Mouse (Mus musculus): ENCODE results near the gene Rimbp2. TPM values are rescaled to one million over a fixed set of nuclear protein-coding genes. Genes with fewer than 3 reads are reported as not detected.
"Not testable (repeated sequence)": the region's sequence is repeated elsewhere in the genome, so short reads cannot be mapped to it uniquely, and the experiment has no call there.

The Rimbp2 gene
- polyA plus RNA-seq, 1 experiment = not detected

- H3K4me1 ChIP-seq (ENCODE audit: control insufficient read depth, insufficient read depth, insufficient read length, low read length); H3K4me3 ChIP-seq (ENCODE audit: insufficient read depth, low read depth, low read length); H3K27ac ChIP-seq (replicated peaks; ENCODE audit: low read depth, low read length): not testable (repeated sequence)
Measured at GRCm38 (mm10) chr5:128954371-128954770, 1.1 kb upstream of the Rimbp2 start.

- no peak overlapping the region for H3K27ac ChIP-seq (replicated peaks; ENCODE audit: low read depth, low read length)
- no peaks in the 10 kb centered on the region for H3K4me1 ChIP-seq (ENCODE audit: control insufficient read depth, insufficient read depth, insufficient read length, low read length)
- no peak overlapping the region for H3K4me3 ChIP-seq (ENCODE audit: insufficient read depth, low read depth, low read length)
Measured at GRCm38 (mm10) chr5:128952291-128953195, 743 bp downstream of the Rimbp2 start.

- H3K4me3 ChIP-seq (ENCODE audit: insufficient read depth, low read depth, low read length) = no peak overlapping the region
Measured at GRCm38 (mm10) chr5:128951472-128951871, 1.8 kb downstream of the Rimbp2 start.

GRCm38 (mm10) chr5:128947093-128947492, 6.2 kb downstream of the Rimbp2 start:
- H3K4me1 ChIP-seq (ENCODE audit: control insufficient read depth, insufficient read depth, insufficient read length, low read length) = no peaks in the 10 kb centered on the region
- no peak overlapping the region for H3K4me3 ChIP-seq (ENCODE audit: insufficient read depth, low read depth, low read length)
- no peak overlapping the region for H3K27ac ChIP-seq (replicated peaks; ENCODE audit: low read depth, low read length)

More at GRCm38 (mm10) chr5:128951472-128951871, 1.8 kb downstream of the Rimbp2 start:
- no peaks in the 10 kb centered on the region for H3K4me1 ChIP-seq (ENCODE audit: control insufficient read depth, insufficient read depth, insufficient read length, low read length)
- no peak overlapping the region for H3K27ac ChIP-seq (replicated peaks; ENCODE audit: low read depth, low read length)

- Histone ChIP-seq H3K4me3 (ENCODE audit: insufficient read depth, low read depth, low read length) (no peak overlapping the region), H3K27ac (replicated peaks; ENCODE audit: low read depth, low read length) (no peak overlapping the region), H3K4me1 (ENCODE audit: control insufficient read depth, insufficient read depth, insufficient read length, low read length) (no peaks in the 10 kb centered on the region)
Measured at GRCm38 (mm10) chr5:128940436-128940835, 12.8 kb downstream of the Rimbp2 start.

- no peak overlapping the region for H3K4me3 ChIP-seq (ENCODE audit: insufficient read depth, low read depth, low read length)
- H3K27ac ChIP-seq (replicated peaks; ENCODE audit: low read depth, low read length) = no peak overlapping the region
Measured at GRCm38 (mm10) chr5:128935359-128935899, 17.9 kb downstream of the Rimbp2 start.

GRCm38 (mm10) chr5:128932776-128933175, 20.5 kb downstream of the Rimbp2 start:
- Histone ChIP-seq H3K4me1 (ENCODE audit: control insufficient read depth, insufficient read depth, insufficient read length, low read length) (no peaks in the 10 kb centered on the region), H3K27ac (replicated peaks; ENCODE audit: low read depth, low read length) (no peak overlapping the region), H3K4me3 (ENCODE audit: insufficient read depth, low read depth, low read length) (no peak overlapping the region)

More at GRCm38 (mm10) chr5:128935359-128935899, 17.9 kb downstream of the Rimbp2 start:
- H3K4me1 ChIP-seq (ENCODE audit: control insufficient read depth, insufficient read depth, insufficient read length, low read length) = no peaks in the 10 kb centered on the region

- H3K4me1 ChIP-seq (ENCODE audit: control insufficient read depth, insufficient read depth, insufficient read length, low read length) = no peaks in the 10 kb centered on the region
- H3K4me3 ChIP-seq (ENCODE audit: insufficient read depth, low read depth, low read length) = no peak overlapping the region
- no peak overlapping the region for H3K27ac ChIP-seq (replicated peaks; ENCODE audit: low read depth, low read length)
Measured at GRCm38 (mm10) chr5:128925073-128925472, 28.2 kb downstream of the Rimbp2 start.

- H3K4me3 ChIP-seq (ENCODE audit: insufficient read depth, low read depth, low read length) = no peak overlapping the region
- H3K4me1 ChIP-seq (ENCODE audit: control insufficient read depth, insufficient read depth, insufficient read length, low read length) = no peaks in the 10 kb centered on the region
- no peak overlapping the region for H3K27ac ChIP-seq (replicated peaks; ENCODE audit: low read depth, low read length)
Measured at GRCm38 (mm10) chr5:128920112-128920511, 33.2 kb downstream of the Rimbp2 start.

- Histone ChIP-seq H3K4me3 (ENCODE audit: insufficient read depth, low read depth, low read length) (no peak overlapping the region), H3K4me1 (ENCODE audit: control insufficient read depth, insufficient read depth, insufficient read length, low read length) (no peaks in the 10 kb centered on the region), H3K27ac (replicated peaks; ENCODE audit: low read depth, low read length) (no peak overlapping the region)
Measured at GRCm38 (mm10) chr5:128917116-128917959, 35.9 kb downstream of the Rimbp2 start.

GRCm38 (mm10) chr5:128913820-128914219, 39.5 kb downstream of the Rimbp2 start:
- Histone ChIP-seq H3K27ac (replicated peaks; ENCODE audit: low read depth, low read length) (no peak overlapping the region), H3K4me3 (ENCODE audit: insufficient read depth, low read depth, low read length) (no peak overlapping the region)

GRCm38 (mm10) chr5:128912374-128912773, 40.9 kb downstream of the Rimbp2 start:
- H3K4me1 ChIP-seq (ENCODE audit: control insufficient read depth, insufficient read depth, insufficient read length, low read length) = no peaks in the 10 kb centered on the region
- no peak overlapping the region for H3K4me3 ChIP-seq (ENCODE audit: insufficient read depth, low read depth, low read length)
- no peak overlapping the region for H3K27ac ChIP-seq (replicated peaks; ENCODE audit: low read depth, low read length)

More at GRCm38 (mm10) chr5:128913820-128914219, 39.5 kb downstream of the Rimbp2 start:
- H3K4me1 ChIP-seq (ENCODE audit: control insufficient read depth, insufficient read depth, insufficient read length, low read length) = no peaks in the 10 kb centered on the region

GRCm38 (mm10) chr5:128911593-128911992, 41.7 kb downstream of the Rimbp2 start:
- no peaks in the 10 kb centered on the region for H3K4me1 ChIP-seq (ENCODE audit: control insufficient read depth, insufficient read depth, insufficient read length, low read length)

GRCm38 (mm10) chr5:128904113-128904512, 49.2 kb downstream of the Rimbp2 start:
- Histone ChIP-seq H3K4me1 (ENCODE audit: control insufficient read depth, insufficient read depth, insufficient read length, low read length) (no peaks in the 10 kb centered on the region), H3K27ac (replicated peaks; ENCODE audit: low read depth, low read length) (no peak overlapping the region), H3K4me3 (ENCODE audit: insufficient read depth, low read depth, low read length) (no peak overlapping the region)

More at GRCm38 (mm10) chr5:128911593-128911992, 41.7 kb downstream of the Rimbp2 start:
- Histone ChIP-seq H3K27ac (replicated peaks; ENCODE audit: low read depth, low read length) (no peak overlapping the region), H3K4me3 (ENCODE audit: insufficient read depth, low read depth, low read length) (no peak overlapping the region)

GRCm38 (mm10) chr5:128903120-128903519, 50.2 kb downstream of the Rimbp2 start:
- no peak overlapping the region for H3K27ac ChIP-seq (replicated peaks; ENCODE audit: low read depth, low read length)
- H3K4me3 ChIP-seq (ENCODE audit: insufficient read depth, low read depth, low read length) = no peak overlapping the region
- H3K4me1 ChIP-seq (ENCODE audit: control insufficient read depth, insufficient read depth, insufficient read length, low read length) = no peaks in the 10 kb centered on the region
